In genomic region chr1:164502231-164502630, GRCm38 (mm10) we compare ENCODE assay signal across 17 mouse cellular contexts. TPM values are rescaled to one million over a fixed set of nuclear protein-coding genes. Genes with fewer than 3 reads are reported as not detected.
A peak's percentile ranks its signal among the peaks of the same experiment; 100 is the strongest.
DNase-seq lines count a peak whose midpoint lies in the region; ATAC-seq lines count a peak whose summit lies in the region.
"Had no signal": no experiment of that assay in that cellular context is flagged by ENCODE, and none has a peak within 500 bp of the region (broad histone marks: within the 10 kb centered on the region; RNA-seq: fewer than 3 reads in every experiment).

No protein-coding gene starts in this region.

- H3K27ac ChIP-seq in neural tube, embryonic 15.5 days (replicated peaks) = no peak overlapping the region
- H3K27ac ChIP-seq in liver, embryonic 11.5 days (ENCODE audit: low read depth, low read length) = no peak overlapping the region
- no peak overlapping the region for H3K27ac ChIP-seq in intestine, embryonic 15.5 days
- H3K27ac ChIP-seq: forebrain, embryonic 10.5 days; hindbrain, postnatal 0 days; layer of hippocampus, adult 2 months; left cerebral cortex, adult 2 months; limb, embryonic 13.5 days; midbrain, embryonic 10.5 days; stomach, embryonic 15.5 days had no signal

- H3K27me3 ChIP-seq in neural tube, embryonic 15.5 days (replicated peaks) = no peaks in the 10 kb centered on the region
- no peaks in the 10 kb centered on the region for H3K27me3 ChIP-seq in liver, embryonic 11.5 days (replicated peaks; ENCODE audit: control insufficient read depth, insufficient read depth, low read length)
- no peaks in the 10 kb centered on the region for H3K27me3 ChIP-seq in intestine, embryonic 15.5 days (replicated peaks)
- H3K27me3 ChIP-seq: limb, embryonic 13.5 days; stomach, embryonic 15.5 days had no signal

- peak; percentile 18 for DNase-seq in adrenal gland, postnatal 14 days
- no peak for DNase-seq in adrenal gland, adult 18-20 months (ENCODE audit: low spot score in 2 of 2)
- DNase-seq in brain, adult 2 months (ENCODE audit: low read depth, low spot score) = peak; percentile 64
- DNase-seq in cerebellum, postnatal 14 days = peak; percentile 69 to 73
- DNase-seq in heart, postnatal 10 days = peak; percentile 27 to 38
- DNase-seq in liver, embryonic 11.5 days (ENCODE audit: low spot score) = no peak
- DNase-seq: lung, postnatal 14 days; retina, postnatal 1 day had no signal

- H3K4me2 ChIP-seq in neural tube, embryonic 15.5 days = no peak overlapping the region
- H3K4me2 ChIP-seq in liver, embryonic 11.5 days = no peak overlapping the region
- no peak overlapping the region for H3K4me2 ChIP-seq in intestine, embryonic 15.5 days (replicated peaks)
- H3K4me2 ChIP-seq: limb, embryonic 13.5 days; stomach, embryonic 15.5 days had no signal

- no peak overlapping the region for H3K9ac ChIP-seq in neural tube, embryonic 15.5 days (replicated peaks)
- H3K9ac ChIP-seq in liver, embryonic 11.5 days (ENCODE audit: low read depth, low read length) = no peak overlapping the region
- H3K9ac ChIP-seq in intestine, embryonic 15.5 days = no peak overlapping the region
- H3K9ac ChIP-seq: limb, embryonic 13.5 days; stomach, embryonic 15.5 days had no signal

- no peaks in the 10 kb centered on the region for H3K36me3 ChIP-seq in neural tube, embryonic 15.5 days
- H3K36me3 ChIP-seq in liver, embryonic 11.5 days (ENCODE audit: control insufficient read depth, insufficient read depth, low read length) = no peaks in the 10 kb centered on the region
- no peaks in the 10 kb centered on the region for H3K36me3 ChIP-seq in intestine, embryonic 15.5 days
- H3K36me3 ChIP-seq: forebrain, embryonic 10.5 days; limb, embryonic 13.5 days; midbrain, embryonic 10.5 days; stomach, embryonic 15.5 days had no signal

- intact Hi-C loops in heart, postnatal 10 days (cut with DNase I) = no loop called here

- no peaks in the 10 kb centered on the region for H3K4me1 ChIP-seq in neural tube, embryonic 15.5 days
- H3K4me1 ChIP-seq in liver, embryonic 11.5 days (replicated peaks; ENCODE audit: control insufficient read depth, insufficient read depth, low read length) = no peaks in the 10 kb centered on the region
- no peaks in the 10 kb centered on the region for H3K4me1 ChIP-seq in intestine, embryonic 15.5 days (replicated peaks)
- H3K4me1 ChIP-seq: limb, embryonic 13.5 days; midbrain, embryonic 10.5 days; stomach, embryonic 15.5 days had no signal

- 83% methylated on average over 7 of the region's 7 CpGs for WGBS in neural tube, embryonic 15.5 days
- WGBS in liver, embryonic 11.5 days = 75% methylated on average over 7 of the region's 7 CpGs
- WGBS in intestine, embryonic 15.5 days = 65% methylated on average over 7 of the region's 7 CpGs

- no peaks in the 10 kb centered on the region for H3K9me3 ChIP-seq in neural tube, embryonic 15.5 days (replicated peaks)
- H3K9me3 ChIP-seq in liver, embryonic 11.5 days (ENCODE audit: control insufficient read depth, low read length) = no peaks in the 10 kb centered on the region
- no peaks in the 10 kb centered on the region for H3K9me3 ChIP-seq in intestine, embryonic 15.5 days
- H3K9me3 ChIP-seq: forebrain, embryonic 10.5 days; limb, embryonic 13.5 days; midbrain, embryonic 10.5 days; stomach, embryonic 15.5 days had no signal

- no peak for ATAC-seq in neural tube, embryonic 15.5 days (ENCODE audit: low FRiP score)
- no peak for ATAC-seq in liver, embryonic 11.5 days (replicated peaks; ENCODE audit: low FRiP score)
- ATAC-seq in intestine, embryonic 15.5 days = no peak
- ATAC-seq: hindbrain, postnatal 0 days had no signal

- H3K4me3 ChIP-seq in neural tube, embryonic 15.5 days (replicated peaks) = no peak overlapping the region
- no peak overlapping the region for H3K4me3 ChIP-seq in liver, embryonic 11.5 days (ENCODE audit: low read depth, low read length)
- no peak overlapping the region for H3K4me3 ChIP-seq in intestine, embryonic 15.5 days (replicated peaks)
- H3K4me3 ChIP-seq: forebrain, embryonic 10.5 days; layer of hippocampus, adult 2 months; left cerebral cortex, adult 2 months; limb, embryonic 13.5 days; midbrain, embryonic 10.5 days; stomach, embryonic 15.5 days had no signal

RNA-seq across cellular contexts. Expression of gene Atp1b1, which starts 44.1 kb away (rescaled TPM):
- total RNA-seq in adrenal gland, postnatal 14 days (2021) = 90.2 and 91.6 TPM in 2 replicates
- total RNA-seq in adrenal gland, adult 18-20 months (2021) = 10 to 100 TPM; 60.3 to 71.3 TPM
- 100 to 1,000 TPM; 429 to 462 TPM for total RNA-seq in heart, postnatal 10 days (2021)
- 383 and 428 TPM in 2 replicates for polyA plus RNA-seq in neural tube, embryonic 15.5 days (2015; fragmentation: Nextera tagmentation; extraction: Ambion mirVana)
- 18.2 and 18.6 TPM in 2 replicates for polyA plus RNA-seq in liver, embryonic 11.5 days (2014; fragmentation: Nextera tagmentation; extraction: Ambion mirVana)
- 203 TPM in 2 replicates for polyA plus RNA-seq in intestine, embryonic 15.5 days (2015; fragmentation: Nextera tagmentation; extraction: Ambion mirVana)

Comparison
In these comparisons a context has a peak if more than half of its experiments do, and no peak if none do; other contexts are left out.
1. DNase-seq: peak in adrenal gland, postnatal 14 days (single experiment), brain, adult 2 months (single experiment), cerebellum, postnatal 14 days (2 of 2) and heart, postnatal 10 days (2 of 2); none in adrenal gland, adult 18-20 months (0 of 2) and liver, embryonic 11.5 days (single experiment).